Mouse (Mus musculus): ENCODE data around the gene Slf2. TPM values are rescaled to one million over a fixed set of nuclear protein-coding genes. Genes with fewer than 3 reads are reported as not detected.

Gene Slf2
- total and polyA plus RNA-seq, 3 experiments: 30.2 to 109 (median 35.4) TPM

- TF ChIP-seq GABPA (IDR thresholded peaks at IDR 0.05; ENCODE audit: low read depth, low read length): no peak
- no peak; the same call in 1 of the 2 replicates for TF ChIP-seq KAT2A (conservative IDR thresholded peaks at IDR 0.05; ENCODE audit: low read depth, low read length)
- TF ChIP-seq MAZ (IDR thresholded peaks at IDR 0.05; ENCODE audit: low read depth, low read length): peak; percentile 78
- TF ChIP-seq MXI1 (IDR thresholded peaks at IDR 0.05; ENCODE audit: low read depth, low read length): peak; percentile 98
Observed at GRCm38 (mm10) chr19:44930744-44931453, at the start of gene Slf2 (continued).

GRCm38 (mm10) chr19:44882552-44883024 is 48.4 kb upstream of the Slf2 start:
- DNase-seq (ENCODE audit: low read depth, low spot score): no peak
- Histone ChIP-seq H3K9me3 (replicated peaks; ENCODE audit: insufficient read depth, low read length) (no peaks in the 10 kb centered on the region), H3K27ac (ENCODE audit: control insufficient read depth, low read depth, low read length) (no peak overlapping the region), H3K79me2 (ENCODE audit: control insufficient read depth, insufficient read depth, low read length, poor library complexity) (no peaks in the 10 kb centered on the region), H3K27me3 (ENCODE audit: control insufficient read depth in 1 of 2, insufficient read depth in 2 of 2, low read length in 2 of 2) (peaks cover 5 to 8% of the 10 kb centered on the region in 2 experiments; a peak in 3 of 4 replicates), H3K36me3 (ENCODE audit: control insufficient read depth in 1 of 2, insufficient read depth in 2 of 2, low read length in 2 of 2) (no peaks in the 10 kb centered on the region), H3K4me3 (ENCODE audit: control insufficient read depth in 1 of 2, insufficient read depth in 1 of 2, low read depth in 2 of 2, low read length in 2 of 2) (no peak overlapping the region), H3K9ac (ENCODE audit: control insufficient read depth, low read depth, low read length, poor library complexity, severe bottlenecking) (no peak overlapping the region), H3K4me1 (ENCODE audit: control insufficient read depth in 1 of 2, insufficient read depth in 2 of 2, low read length in 2 of 2) (0 out of 4 replicates have a peak, but pooled peaks cover 0 to 2% of the 10 kb centered on the region in 2 experiments)
- TF ChIP-seq ELF1 (IDR thresholded peaks at IDR 0.05; ENCODE audit: low read depth, low read length): no peak

- no peak for DNase-seq (ENCODE audit: low read depth, low spot score)
- TF ChIP-seq TCF12 (IDR thresholded peaks at IDR 0.05; ENCODE audit: low read depth, low read length): no peak
- no peak for TF ChIP-seq JUND (IDR thresholded peaks at IDR 0.05; ENCODE audit: low read depth, low read length)
- TF ChIP-seq ZNF384 (IDR thresholded peaks at IDR 0.05; ENCODE audit: low read depth, low read length): no peak
- no peak for TF ChIP-seq GATA1 (IDR thresholded peaks at IDR 0.05; ENCODE audit: low read depth, low read length)
- no peak for TF ChIP-seq CHD2 (IDR thresholded peaks at IDR 0.05; ENCODE audit: low read length)
- TF ChIP-seq USF1 (IDR thresholded peaks at IDR 0.05; ENCODE audit: low read depth, low read length): no peak
- TF ChIP-seq MAZ (IDR thresholded peaks at IDR 0.05; ENCODE audit: low read depth, low read length): no peak
- TF ChIP-seq GABPA (IDR thresholded peaks at IDR 0.05; ENCODE audit: low read depth, low read length): no peak
- no peak for TF ChIP-seq ZKSCAN1 (IDR thresholded peaks at IDR 0.05; ENCODE audit: low read depth, low read length)
- TF ChIP-seq HCFC1 (IDR thresholded peaks at IDR 0.05; ENCODE audit: low read depth, low read length): no peak
- no peak for TF ChIP-seq RCOR1 (IDR thresholded peaks at IDR 0.05; ENCODE audit: low read depth, low read length)
- no peak for TF ChIP-seq E2F4 (IDR thresholded peaks at IDR 0.05; ENCODE audit: borderline replicate concordance, low read depth, low read length)
- TF ChIP-seq EP300 (IDR thresholded peaks at IDR 0.05; ENCODE audit: low read depth in 1 of 2, low read length in 2 of 2): no peak
- no peak for TF ChIP-seq ZMIZ1 (IDR thresholded peaks at IDR 0.05; ENCODE audit: low read depth, low read length)
- no peak for TF ChIP-seq POLR2AphosphoS5 (IDR thresholded peaks at IDR 0.05; ENCODE audit: borderline replicate concordance, low read depth, low read length)
- no peak for TF ChIP-seq KAT2A (conservative IDR thresholded peaks at IDR 0.05; ENCODE audit: low read depth, low read length)
- no peak for TF ChIP-seq MAX (IDR thresholded peaks at IDR 0.05; ENCODE audit: low read length)
- no peak for TF ChIP-seq MXI1 (IDR thresholded peaks at IDR 0.05; ENCODE audit: low read depth, low read length)
- TF ChIP-seq MYC (IDR thresholded peaks at IDR 0.05; ENCODE audit: low read depth, low read length): no peak
- Histone ChIP-seq H3K9me3 (replicated peaks; ENCODE audit: insufficient read depth, low read length) (no peaks in the 10 kb centered on the region), H3K36me3 (ENCODE audit: control insufficient read depth in 1 of 2, insufficient read depth in 2 of 2, low read length in 2 of 2) (no peaks in the 10 kb centered on the region), H3K4me1 (ENCODE audit: control insufficient read depth in 1 of 2, insufficient read depth in 2 of 2, low read length in 2 of 2) (0 out of 4 replicates have a peak, but pooled peaks cover 0 to 2% of the 10 kb centered on the region in 2 experiments), H3K9ac (ENCODE audit: control insufficient read depth, low read depth, low read length, poor library complexity, severe bottlenecking) (no peak overlapping the region), H3K27ac (ENCODE audit: control insufficient read depth, low read depth, low read length) (no peak overlapping the region), H3K27me3 (ENCODE audit: control insufficient read depth in 1 of 2, insufficient read depth in 2 of 2, low read length in 2 of 2) (peaks cover 3 to 5% of the 10 kb centered on the region in 2 experiments; a peak in 2 of 4 replicates), H3K79me2 (ENCODE audit: control insufficient read depth, insufficient read depth, low read length, poor library complexity) (no peaks in the 10 kb centered on the region), H3K4me3 (ENCODE audit: control insufficient read depth in 1 of 2, insufficient read depth in 1 of 2, low read depth in 2 of 2, low read length in 2 of 2) (no peak overlapping the region)
Observed at GRCm38 (mm10) chr19:44884331-44884730, 46.6 kb upstream of the Slf2 start.

All from MEL (cell line).